Comparison of ENCODE assay signal across 8 mouse cellular contexts in genomic region chr1:151756425-151756728, GRCm38 (mm10). TPM values are rescaled to one million over a fixed set of nuclear protein-coding genes. Genes with fewer than 3 reads are reported as not detected.
DNase-seq lines count a peak whose midpoint lies in the region; ATAC-seq and TF ChIP-seq lines count a peak whose summit lies in the region.

No protein-coding gene starts in this region.

- H3K4me2 ChIP-seq in forebrain, embryonic 11.5 days (ENCODE audit: low read depth, low read length, severe bottlenecking) = peak overlapping the region; percentile 89
- H3K4me2 ChIP-seq in liver, embryonic 13.5 days = peak overlapping the region; percentile 88

- WGBS in heart, adult 2 months = 11% methylated on average over 1 of the region's 1 CpGs
- 42% methylated on average over 1 of the region's 1 CpGs for WGBS in forebrain, embryonic 11.5 days
- 13% methylated on average over 1 of the region's 1 CpGs for WGBS in liver, embryonic 13.5 days (ENCODE audit: insufficient replicate concordance)
- WGBS in thymus, adult 2 months = 10% methylated on average over 1 of the region's 1 CpGs

- 0 out of 2 replicates have a peak, but pooled peaks cover 2% of the 10 kb centered on the region for H3K79me2 ChIP-seq in heart, adult 2 months (replicated peaks; ENCODE audit: control insufficient read depth, insufficient read depth, low read length)

- peak overlapping the region; percentile 72 for H3K4me3 ChIP-seq in heart, adult 2 months
- peak overlapping the region; percentile 90 for H3K4me3 ChIP-seq in forebrain, embryonic 11.5 days (ENCODE audit: low read depth, low read length)
- peak overlapping the region; percentile 92 for H3K4me3 ChIP-seq in liver, embryonic 13.5 days (replicated peaks)
- no peak overlapping the region for H3K4me3 ChIP-seq in thymus, adult 2 months (ENCODE audit: control insufficient read depth, insufficient read depth, low read length)

- peaks cover 8% of the 10 kb centered on the region; the same call in 1 of the 2 replicates for H3K36me3 ChIP-seq in heart, adult 2 months (ENCODE audit: control insufficient read depth, insufficient read depth, low read length)
- no peaks in the 10 kb centered on the region for H3K36me3 ChIP-seq in forebrain, embryonic 11.5 days (ENCODE audit: control insufficient read depth, insufficient read depth, low read length)
- peaks cover 9% of the 10 kb centered on the region for H3K36me3 ChIP-seq in liver, embryonic 13.5 days
- H3K36me3 ChIP-seq in thymus, adult 2 months (ENCODE audit: control insufficient read depth, insufficient read depth, low read length) = 0 out of 2 replicates have a peak, but pooled peaks cover 3% of the 10 kb centered on the region

- no peak for TF ChIP-seq EP300 in heart, adult 2 months (IDR thresholded peaks at IDR 0.05; ENCODE audit: insufficient read depth, low read depth, low read length)

- H3K9ac ChIP-seq in heart, adult 2 months (ENCODE audit: low read depth, low read length) = no peak overlapping the region
- H3K9ac ChIP-seq in forebrain, embryonic 11.5 days (ENCODE audit: low read length) = no peak overlapping the region
- peak overlapping the region; percentile 92 for H3K9ac ChIP-seq in liver, embryonic 13.5 days

- TF ChIP-seq CTCF in heart, adult 2 months (IDR thresholded peaks at IDR 0.05) = no peak
- no peak for TF ChIP-seq CTCF in thymus, adult 2 months (IDR thresholded peaks at IDR 0.05; ENCODE audit: borderline replicate concordance, control insufficient read depth, extremely low read depth, insufficient read depth, low read length, poor library complexity)

- intact Hi-C loops in heart, adult 2 months (cut with DNase I) = no loop called here

- H3K27ac ChIP-seq in heart, adult 2 months = no peak overlapping the region
- H3K27ac ChIP-seq in forebrain, embryonic 11.5 days (ENCODE audit: low read depth, low read length) = no peak overlapping the region
- peak overlapping the region; percentile 91; the same call in 1 of the 2 replicates for H3K27ac ChIP-seq in liver, embryonic 13.5 days
- no peak overlapping the region for H3K27ac ChIP-seq in thymus, adult 2 months (ENCODE audit: control insufficient read depth, insufficient read depth, low read length)

- no peak for ATAC-seq in forebrain, embryonic 11.5 days (replicated peaks; ENCODE audit: low FRiP score)
- ATAC-seq in liver, embryonic 13.5 days (ENCODE audit: low read depth) = no peak
- ATAC-seq in granulocyte monocyte progenitor cell, adult 5-6 weeks (replicated peaks; ENCODE audit: poor library complexity, severe bottlenecking) = no peak

- H3K27me3 ChIP-seq in heart, adult 2 months (ENCODE audit: control insufficient read depth, insufficient read depth, low read length) = no peaks in the 10 kb centered on the region
- H3K27me3 ChIP-seq in forebrain, embryonic 11.5 days (ENCODE audit: control insufficient read depth, insufficient read depth, low read length) = no peaks in the 10 kb centered on the region
- no peaks in the 10 kb centered on the region for H3K27me3 ChIP-seq in liver, embryonic 13.5 days
- no peaks in the 10 kb centered on the region for H3K27me3 ChIP-seq in thymus, adult 2 months (ENCODE audit: control insufficient read depth, insufficient read depth, low read length)

- no peak for TF ChIP-seq POLR2A in heart, adult 2 months (IDR thresholded peaks at IDR 0.05; ENCODE audit: insufficient read depth, low read depth, low read length)
- TF ChIP-seq POLR2A in thymus, adult 2 months (IDR thresholded peaks at IDR 0.05; ENCODE audit: control insufficient read depth, extremely low read depth, insufficient read depth, low read length, poor library complexity) = no peak

- H3K9me3 ChIP-seq in forebrain, embryonic 11.5 days (ENCODE audit: control insufficient read depth, low read length) = no peaks in the 10 kb centered on the region
- no peaks in the 10 kb centered on the region for H3K9me3 ChIP-seq in liver, embryonic 13.5 days (replicated peaks)

- H3K4me1 ChIP-seq in heart, adult 2 months (ENCODE audit: control insufficient read depth, insufficient read depth, low read length) = peaks cover 1% of the 10 kb centered on the region; the same call in 1 of the 2 replicates
- H3K4me1 ChIP-seq in forebrain, embryonic 11.5 days (replicated peaks; ENCODE audit: control insufficient read depth, insufficient read depth, low read length) = no peaks in the 10 kb centered on the region; the same call in 1 of the 2 replicates
- H3K4me1 ChIP-seq in liver, embryonic 13.5 days (replicated peaks) = peaks cover 50% of the 10 kb centered on the region
- no peaks in the 10 kb centered on the region; the same call in 1 of the 2 replicates for H3K4me1 ChIP-seq in thymus, adult 2 months (replicated peaks; ENCODE audit: control insufficient read depth, insufficient read depth, low read length)

- DNase-seq in heart, adult 2 months = no peak
- no peak for DNase-seq in heart, adult 9 months (ENCODE audit: low spot score in 2 of 2)
- DNase-seq in 416B (ENCODE audit: low read depth) = peak; percentile 39
- DNase-seq in forebrain, embryonic 11.5 days (ENCODE audit: low spot score) = no peak
- DNase-seq in liver, embryonic 13.5 days = no peak
- no peak for DNase-seq in right cerebral cortex, postnatal 14 days
- DNase-seq in thymus, adult 2 months = no peak

RNA-seq across cellular contexts. Expression of gene Edem3, which starts 1.2 kb away (rescaled TPM):
- total RNA-seq in heart, adult 2 months (2021) = 10 to 100 TPM; 18.3 to 19.4 TPM
- polyA plus RNA-seq in heart, adult 2 months (2012; rRNA removed) = 3.8 and 8.5 TPM in 2 replicates
- 22.9 and 23.0 TPM in 2 replicates for polyA plus RNA-seq in forebrain, embryonic 11.5 days (2014; fragmentation: Nextera tagmentation; extraction: Ambion mirVana)
- 5.6 and 8.7 TPM in 2 replicates for polyA plus RNA-seq in liver, embryonic 13.5 days (2015; fragmentation: Nextera tagmentation; extraction: Ambion mirVana)
- 22.0 and 24.1 TPM in 2 replicates for total RNA-seq in granulocyte monocyte progenitor cell, adult 5-6 weeks (2014; fragmentation: Nextera tagmentation)
- total RNA-seq in granulocyte monocyte progenitor cell, adult 5-6 weeks (2017) = 39.4 and 41.5 TPM in 2 replicates
- 5.7 and 6.3 TPM in 2 replicates for polyA plus RNA-seq in thymus, adult 2 months (2012; rRNA removed)
